Mouse (Mus musculus) forebrain, embryonic 16.5 days (tissue): ENCODE measurements around the gene Rbm38. TPM values are rescaled to one million over a fixed set of nuclear protein-coding genes. Genes with fewer than 3 reads are reported as not detected.

Experiments used
- ATAC-seq: fragments of 200-750 bp; cut with Nextera tagmentation; 2 replicates; pipeline ENCODE4 v1.8.0; 2017; ENCODE audit warnings: mild to moderate bottlenecking, moderate library complexity
- H3K27ac ChIP-seq: fragments of 300-500 bp; sonication (generic); 2 replicates; pipeline ENCODE4 v1.5.1; 2014; ENCODE audit warnings: low read length, control low read depth
- H3K27me3 ChIP-seq: fragments of 300-500 bp; sonication (generic); replicated peaks from 2 replicates; pipeline ENCODE4 v1.6.1; 2014; ENCODE audit warnings: low read length; ENCODE audit not compliant: control insufficient read depth, insufficient read depth
- H3K36me3 ChIP-seq: fragments of 300-500 bp; sonication (generic); 2 replicates; pipeline ENCODE4 v1.6.1; 2014; ENCODE audit not compliant: control insufficient read depth, insufficient read depth
- H3K4me1 ChIP-seq: fragments of 300-500 bp; sonication (generic); replicated peaks from 2 replicates; pipeline ENCODE4 v1.6.1; 2014; ENCODE audit warnings: low read length; ENCODE audit not compliant: control insufficient read depth, insufficient read depth
- H3K4me2 ChIP-seq: fragments of 300-500 bp; sonication (generic); 2 replicates; pipeline ENCODE4 v1.6.1; 2014; ENCODE audit warnings: mild to moderate bottlenecking, low read length, control low read depth
- H3K4me3 ChIP-seq: fragments of 300-500 bp; sonication (generic); replicated peaks from 2 replicates; pipeline ENCODE4 v1.5.1; 2014; ENCODE audit warnings: mild to moderate bottlenecking, low read length, control low read depth
- H3K9ac ChIP-seq: fragments of 300-500 bp; sonication (generic); replicated peaks from 2 replicates; pipeline ENCODE4 v1.6.1; 2014; ENCODE audit warnings: low read depth, low read length, control low read depth
- H3K9me3 ChIP-seq: fragments of 300-500 bp; sonication (generic); 2 replicates; pipeline ENCODE4 v1.6.1; 2016; ENCODE audit warnings: low read length; ENCODE audit not compliant: control insufficient read depth
- WGBS: fragments of 180-500 bp; shearing (Covaris S2); extraction: QIAGEN DNeasy Blood & Tissue Kit; methylation state at CpG from one replicate; pipeline ENCODE4 v1.1.7; 2014; 5-methylcytosine and 5-hydroxymethylcytosine counted together
- polyA plus RNA-seq: library from polyadenylated mRNA; unstranded; fragments of >200 nt; fragmentation: Nextera tagmentation; extraction: Ambion mirVana; gene quantifications from 2 replicates; pipeline ENCODE4 v1.2.1, GENCODE M21; 2015

The Rbm38 gene
- polyA plus RNA-seq, 1 experiment from 2014 or later: 23.4 TPM

GRCm38 (mm10) chr2:173022056-173022681, 1.9 kb downstream of the Rbm38 start:
- ATAC-seq: peak; percentile 43
- Histone ChIP-seq H3K4me1 (peaks cover 43% of the 10 kb centered on the region), H3K4me2 (peak overlapping the region; percentile 85), H3K9ac (peak overlapping the region; percentile 77), H3K9me3 (no peaks in the 10 kb centered on the region), H3K36me3 (no peaks in the 10 kb centered on the region), H3K4me3 (peak overlapping the region; percentile 79), H3K27ac (peak overlapping the region; percentile 50; the same call in 1 of the 2 replicates), H3K27me3 (no peaks in the 10 kb centered on the region)
- WGBS: under 1% methylated on average over 47 of the region's 51 CpGs

- no peak overlapping the region for H3K27ac ChIP-seq
- H3K4me3 ChIP-seq: peak overlapping the region; percentile 79
- H3K36me3 ChIP-seq: no peaks in the 10 kb centered on the region
- no peaks in the 10 kb centered on the region for H3K9me3 ChIP-seq
- no peaks in the 10 kb centered on the region for H3K27me3 ChIP-seq
- H3K9ac ChIP-seq: peak overlapping the region; percentile 77
- peak overlapping the region; percentile 85 for H3K4me2 ChIP-seq
- ATAC-seq: no peak
- WGBS: 15% methylated on average over 10 of the region's 10 CpGs
- H3K4me1 ChIP-seq: peaks cover 43% of the 10 kb centered on the region
These were observed 2.5 kb downstream of the Rbm38 start for GRCm38 (mm10) chr2:173022813-173023212.

- no peak overlapping the region for H3K27ac ChIP-seq
- no peaks in the 10 kb centered on the region for H3K36me3 ChIP-seq
- H3K4me2 ChIP-seq: peak overlapping the region; percentile 85
- peaks cover 47% of the 10 kb centered on the region for H3K4me1 ChIP-seq
- H3K9ac ChIP-seq: peak overlapping the region; percentile 24; the same call in 1 of the 2 replicates
- peak overlapping the region; percentile 79 for H3K4me3 ChIP-seq
- 86% methylated on average over 7 of the region's 7 CpGs for WGBS
- ATAC-seq: no peak
- no peaks in the 10 kb centered on the region for H3K27me3 ChIP-seq
- no peaks in the 10 kb centered on the region for H3K9me3 ChIP-seq
These were observed 3.1 kb downstream of the Rbm38 start for GRCm38 (mm10) chr2:173023371-173023851.

DNA sequence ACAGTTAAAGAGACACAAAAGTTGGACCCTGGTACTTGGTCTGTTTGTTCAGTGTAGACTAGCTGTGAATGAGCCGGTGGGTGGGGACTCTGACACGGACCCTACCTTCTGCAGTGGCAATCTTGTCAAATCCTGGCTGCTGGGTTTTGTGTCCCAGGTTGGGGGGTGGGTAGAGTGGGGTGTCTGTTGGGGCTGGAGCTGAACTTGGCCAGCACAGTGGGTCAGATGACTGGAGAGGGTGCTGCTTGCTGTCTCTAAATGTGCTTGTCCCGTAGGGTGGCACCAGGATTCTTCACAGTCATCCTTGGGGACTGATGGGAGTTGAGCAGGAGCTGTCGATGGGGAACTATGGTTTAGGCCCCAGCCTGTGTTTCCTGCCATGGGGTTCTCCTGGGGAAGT, 3.7 kb downstream of the Rbm38 start:
- Histone ChIP-seq H3K27me3 (no peaks in the 10 kb centered on the region), H3K36me3 (no peaks in the 10 kb centered on the region), H3K27ac (no peak overlapping the region), H3K4me1 (peaks cover 47% of the 10 kb centered on the region), H3K9me3 (no peaks in the 10 kb centered on the region), H3K9ac (no peak overlapping the region), H3K4me2 (no peak overlapping the region), H3K4me3 (no peak overlapping the region)
- WGBS: 76% methylated on average over 4 of the region's 4 CpGs
- no peak for ATAC-seq

GRCm38 (mm10) chr2:173024392-173024791, 4.1 kb downstream of the Rbm38 start:
- Histone ChIP-seq H3K4me1 (peaks cover 46% of the 10 kb centered on the region), H3K9me3 (no peaks in the 10 kb centered on the region), H3K27me3 (no peaks in the 10 kb centered on the region), H3K27ac (no peak overlapping the region), H3K36me3 (no peaks in the 10 kb centered on the region), H3K4me2 (no peak overlapping the region), H3K9ac (no peak overlapping the region), H3K4me3 (no peak overlapping the region)
- 78% methylated on average over 8 of the region's 8 CpGs for WGBS
- ATAC-seq: no peak

DNA sequence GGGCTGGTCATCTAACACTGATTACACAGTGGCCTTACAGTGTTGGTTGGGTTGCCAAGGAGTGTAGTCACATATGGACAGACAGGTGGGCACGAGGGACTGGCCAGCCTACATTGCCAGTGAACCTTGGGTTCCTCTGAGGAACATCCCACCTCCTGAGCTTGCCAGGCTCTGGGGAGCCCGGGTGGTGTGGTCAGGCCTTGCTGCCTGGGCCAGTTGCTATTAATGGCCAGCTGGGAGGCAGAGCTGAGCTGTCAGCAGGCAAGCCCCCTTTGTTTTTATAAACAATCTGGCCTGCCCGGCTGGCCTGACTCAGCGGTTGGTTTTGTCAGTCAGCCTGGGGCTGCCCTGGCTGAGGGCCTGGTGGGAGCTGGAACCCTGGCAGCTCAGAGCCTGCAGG, 4.6 kb downstream of the Rbm38 start:
- 13% methylated on average over 4 of the region's 4 CpGs for WGBS
- Histone ChIP-seq H3K36me3 (no peaks in the 10 kb centered on the region), H3K27me3 (no peaks in the 10 kb centered on the region), H3K4me1 (peaks cover 41% of the 10 kb centered on the region), H3K27ac (no peak overlapping the region), H3K9ac (no peak overlapping the region), H3K9me3 (no peaks in the 10 kb centered on the region), H3K4me2 (no peak overlapping the region), H3K4me3 (no peak overlapping the region)
- ATAC-seq: peak; percentile 4; the same call in 1 of the 2 replicates

DNA sequence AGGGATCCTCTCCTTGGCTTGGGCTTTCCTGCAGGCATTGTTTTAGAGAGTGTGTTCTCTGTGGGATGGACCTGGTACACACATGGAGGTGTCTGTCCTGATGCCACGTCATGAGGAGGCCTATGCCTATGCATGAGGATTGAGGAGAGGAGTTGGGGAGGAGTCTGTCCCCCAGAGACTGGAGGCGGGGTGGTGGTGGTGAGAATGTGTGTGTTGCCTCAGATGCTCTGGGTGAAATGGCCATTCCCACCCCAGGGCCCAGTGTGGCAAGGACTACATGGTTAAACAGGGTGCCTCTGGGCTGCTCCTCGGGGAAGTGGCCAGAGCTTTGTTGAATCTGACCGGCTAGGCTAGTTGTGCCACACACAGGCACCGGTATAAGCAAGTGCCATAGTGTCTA, 6.0 kb downstream of the Rbm38 start:
- H3K27me3 ChIP-seq: no peaks in the 10 kb centered on the region
- H3K9me3 ChIP-seq: no peaks in the 10 kb centered on the region
- no peak overlapping the region for H3K4me2 ChIP-seq
- peaks cover 34% of the 10 kb centered on the region for H3K4me1 ChIP-seq
- H3K4me3 ChIP-seq: no peak overlapping the region
- no peak overlapping the region for H3K9ac ChIP-seq
- 83% methylated on average over 5 of the region's 5 CpGs for WGBS
- H3K36me3 ChIP-seq: no peaks in the 10 kb centered on the region; the same call in 1 of the 2 replicates
- no peak for ATAC-seq
- no peak overlapping the region for H3K27ac ChIP-seq

GRCm38 (mm10) chr2:173026688-173027131, 6.4 kb downstream of the Rbm38 start:
- Histone ChIP-seq H3K27ac (no peak overlapping the region), H3K4me3 (no peak overlapping the region), H3K4me2 (no peak overlapping the region), H3K36me3 (no peaks in the 10 kb centered on the region; the same call in 1 of the 2 replicates), H3K9me3 (no peaks in the 10 kb centered on the region), H3K27me3 (no peaks in the 10 kb centered on the region), H3K9ac (no peak overlapping the region), H3K4me1 (peaks cover 34% of the 10 kb centered on the region)
- WGBS: 79% methylated on average over 3 of the region's 3 CpGs
- no peak for ATAC-seq

DNA sequence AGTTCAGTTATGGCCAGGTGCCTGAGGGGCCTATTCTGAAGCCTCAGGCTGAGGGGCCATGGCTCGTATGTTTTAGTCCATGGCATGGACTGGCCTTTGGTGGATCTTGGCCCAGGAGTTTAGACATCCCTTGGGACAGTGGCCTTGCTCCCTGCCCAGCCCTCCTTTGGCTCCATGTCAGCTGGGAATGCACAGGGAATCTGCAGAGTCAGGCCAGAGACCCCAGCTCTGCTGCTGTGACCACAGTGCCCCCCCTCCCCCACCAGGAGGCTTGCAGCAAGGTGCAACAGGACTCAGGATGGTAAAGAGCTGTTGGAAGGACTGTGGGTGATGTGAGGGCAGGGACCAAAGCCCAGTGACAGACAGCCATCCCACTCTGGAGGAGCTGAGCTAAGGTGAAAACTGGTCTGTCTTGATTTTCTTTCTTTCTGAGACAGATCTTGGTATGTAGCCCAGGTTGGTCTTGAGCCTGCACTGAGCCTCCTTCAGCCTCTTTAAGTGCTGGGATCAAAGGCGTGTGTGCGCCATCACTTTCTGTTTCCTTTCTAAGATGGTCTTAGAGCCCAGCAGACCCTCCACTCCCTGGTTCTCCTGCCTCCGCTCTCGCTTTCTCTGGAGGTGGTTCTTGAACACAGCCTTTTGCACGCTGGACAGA, 7.0 kb downstream of the Rbm38 start:
- WGBS: 92% methylated on average over 6 of the region's 6 CpGs
- H3K9me3 ChIP-seq: no peaks in the 10 kb centered on the region
- H3K36me3 ChIP-seq: no peaks in the 10 kb centered on the region; the same call in 1 of the 2 replicates
- no peaks in the 10 kb centered on the region for H3K27me3 ChIP-seq
- no peak for ATAC-seq
- no peak overlapping the region for H3K4me2 ChIP-seq
- no peak overlapping the region for H3K9ac ChIP-seq
- H3K27ac ChIP-seq: no peak overlapping the region
- peaks cover 33% of the 10 kb centered on the region for H3K4me1 ChIP-seq
- no peak overlapping the region for H3K4me3 ChIP-seq
